Mouse (Mus musculus): ENCODE measurements around the gene Ccl25. TPM values are rescaled to one million over a fixed set of nuclear protein-coding genes. Genes with fewer than 3 reads are reported as not detected.
A peak's percentile ranks its signal among the peaks of the same experiment; 100 is the strongest.

Ccl25 gene
- 10 to 100 TPM; 14.9 to 18.0 TPM for total RNA-seq (2021)
- long read RNA-seq, experiment 1, partial matches to known transcripts = 0 of 1 reads
- long read RNA-seq, experiment 1, other reads (novel, unspliced or antisense) = 1 of 1 reads
- long read RNA-seq, experiment 2, partial matches to known transcripts = 2 of 11 reads
- long read RNA-seq, experiment 2, other reads (novel, unspliced or antisense) = 8 of 11 reads

DNA sequence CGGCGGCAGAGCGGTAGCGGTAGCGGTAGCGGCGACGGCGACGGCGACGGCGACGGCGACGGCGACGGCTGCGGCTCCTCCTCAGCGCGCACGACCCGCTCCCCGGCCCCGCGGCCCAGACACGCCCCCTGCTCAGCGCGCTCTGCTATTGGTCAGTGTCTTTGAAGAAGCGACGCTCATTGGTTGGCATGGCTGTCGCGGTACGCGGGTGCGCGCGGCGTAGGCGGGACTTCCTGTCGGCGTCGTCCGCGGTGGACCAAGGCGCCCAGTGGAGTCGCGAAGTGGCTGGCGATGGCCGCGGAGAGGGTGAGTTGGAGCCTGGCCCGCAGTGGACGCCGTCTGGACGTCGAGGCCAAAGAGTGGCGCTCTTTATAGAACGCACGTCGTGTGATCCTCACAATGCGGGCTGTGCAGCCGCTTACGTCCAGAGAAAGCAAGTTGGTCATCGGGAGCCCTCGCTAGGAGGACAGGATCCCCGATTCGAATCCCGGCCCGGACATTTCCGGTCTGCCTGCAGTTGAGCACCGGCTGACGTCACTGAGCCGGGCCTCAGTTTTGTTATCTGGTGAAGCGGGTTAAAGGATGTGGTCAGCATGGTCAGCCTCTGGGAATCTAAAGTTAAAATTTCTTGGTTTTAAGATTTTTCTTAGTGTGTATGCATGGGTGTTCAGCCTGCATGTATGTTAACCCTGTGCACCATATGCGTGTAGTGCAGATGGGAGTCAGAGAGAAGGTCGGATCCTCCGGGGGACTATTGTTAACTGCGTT is at the start of gene Ccl25, which contains the start of gene Elavl1:
Gene Ccl25 (plus strand): TSS at position 228 of the 768 bp plus-strand sequence.
Gene Elavl1 (minus strand): TSS at position 431 of the 768 bp plus-strand sequence.
- peak; percentile 97 for DNase-seq (ENCODE audit: low spot score in 2 of 2)

DNA sequence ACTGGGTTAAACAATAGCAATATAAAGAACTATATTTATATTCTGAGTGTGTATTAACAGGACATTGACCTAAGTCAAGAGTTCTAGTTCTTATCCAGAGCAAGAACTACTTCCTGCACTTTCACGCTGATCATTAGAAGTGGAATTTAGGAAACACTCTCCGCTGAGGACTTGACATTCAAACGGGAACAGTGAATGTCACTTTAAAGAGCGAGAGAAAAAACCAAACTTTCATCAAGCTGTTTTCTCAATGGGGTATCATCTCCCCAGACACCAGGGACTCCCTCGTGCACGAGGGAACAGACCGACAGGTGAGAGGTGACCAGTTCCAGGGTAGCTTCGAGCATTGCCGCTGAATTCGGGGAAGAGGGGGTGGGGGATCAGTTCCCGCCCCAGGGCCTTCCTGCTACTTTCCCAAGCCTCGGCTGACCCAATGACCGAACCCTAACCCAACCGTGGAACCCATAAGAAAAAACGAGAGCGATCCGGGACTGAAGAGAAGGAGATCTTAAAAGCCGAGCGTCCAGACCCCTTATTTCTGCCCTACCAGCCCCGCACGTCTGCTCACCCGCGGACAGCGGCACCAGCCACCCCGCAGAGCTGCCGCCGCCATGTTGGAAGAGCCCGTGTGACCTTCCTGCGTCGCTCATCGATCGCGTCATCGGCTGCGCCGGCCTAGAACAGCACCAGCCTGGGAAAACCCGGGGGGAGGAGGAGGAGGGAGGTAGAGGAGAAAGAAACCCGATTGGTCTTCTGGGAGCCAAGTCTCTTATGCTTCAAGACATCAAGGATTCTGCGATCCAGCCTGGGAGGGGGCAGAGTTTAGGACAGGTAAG is 49.5 kb upstream of the Ccl25 start, which contains the start of gene Timm44:
Gene Timm44 (minus strand): TSS at position 639 of the 836 bp plus-strand sequence.
- peak; percentile 95 for DNase-seq (ENCODE audit: low spot score in 2 of 2)

DNA sequence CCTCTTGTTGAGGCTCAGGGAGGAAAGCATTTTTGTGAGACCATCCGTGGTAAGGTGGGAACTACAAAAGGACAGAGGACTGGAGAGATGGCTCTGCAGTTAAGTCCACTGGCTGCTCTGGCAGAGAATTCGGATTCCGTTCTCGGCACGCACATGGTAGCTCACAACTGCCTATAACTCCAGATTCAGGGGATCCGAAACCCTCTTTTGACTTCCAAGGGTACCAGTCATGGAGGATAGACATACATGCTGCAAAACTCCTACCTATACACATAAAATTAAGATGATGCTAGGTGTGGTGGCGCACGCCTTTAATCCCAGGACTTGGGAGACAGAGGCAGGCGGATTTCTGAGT is 48.9 kb upstream of the Ccl25 start:
- no peak for DNase-seq (ENCODE audit: low spot score in 2 of 2)

DNA sequence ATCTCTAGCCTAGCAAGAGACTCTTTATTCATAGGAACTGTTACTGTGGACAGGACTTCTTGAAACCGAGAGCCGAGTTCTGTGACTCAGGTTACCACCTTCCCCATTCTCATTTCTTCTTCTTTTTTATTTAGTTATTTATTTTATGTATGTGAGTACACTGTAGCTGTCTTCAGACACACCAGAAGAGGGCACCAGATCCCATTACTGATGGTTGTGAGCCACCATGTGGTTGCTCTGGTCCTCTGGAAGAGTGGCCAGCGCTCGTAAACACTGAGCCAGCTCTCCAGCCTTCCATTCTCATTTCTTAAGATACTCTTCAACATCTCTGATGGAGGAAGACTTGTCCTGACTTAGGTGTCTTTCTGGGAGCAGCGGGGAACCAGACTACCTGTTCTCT is 32.3 kb upstream of the Ccl25 start:
- DNase-seq (ENCODE audit: low spot score in 2 of 2) = no peak

DNA sequence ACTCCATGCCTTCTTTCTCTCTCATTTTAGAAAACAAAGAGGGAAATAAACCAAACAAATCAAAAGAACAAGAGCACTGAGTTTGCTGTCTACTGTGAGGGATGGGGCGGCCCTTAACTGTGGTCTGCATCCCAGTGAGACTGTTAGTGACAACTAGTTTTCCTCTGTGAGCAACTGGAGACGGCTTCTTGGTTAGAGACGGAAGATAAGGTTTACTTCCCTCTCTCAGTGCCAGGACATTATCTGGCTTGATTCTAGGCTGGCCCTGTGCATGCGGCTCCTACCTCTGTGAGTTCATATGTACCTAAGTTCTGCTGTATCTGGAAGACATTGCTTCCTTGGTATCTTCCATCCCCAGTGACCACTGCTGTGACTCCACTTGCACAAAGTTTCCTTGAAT is 27.2 kb upstream of the Ccl25 start:
- DNase-seq (ENCODE audit: low spot score in 2 of 2) = no peak

DNA sequence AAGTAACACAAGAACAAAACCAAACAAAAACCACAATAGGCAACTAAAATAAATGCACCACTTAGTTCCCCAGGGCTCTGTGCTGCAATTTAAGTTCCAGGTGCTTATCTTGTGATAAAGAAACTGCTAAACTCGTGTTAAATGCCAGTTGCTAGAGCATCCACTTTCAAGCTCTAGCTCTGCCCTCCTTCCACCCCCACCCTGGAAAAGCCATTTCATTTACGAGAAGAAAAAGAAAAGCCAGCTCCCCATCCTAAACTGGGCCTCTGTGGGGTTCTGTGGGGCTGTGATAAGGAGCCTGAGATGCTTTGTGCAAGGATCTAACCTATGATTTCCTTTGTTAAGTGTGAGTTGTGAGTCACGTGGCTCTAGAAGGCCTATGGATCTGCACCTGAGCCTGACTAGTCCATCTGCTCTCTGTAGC is 20.9 kb upstream of the Ccl25 start:
- DNase-seq (ENCODE audit: low spot score in 2 of 2) = no peak

DNA sequence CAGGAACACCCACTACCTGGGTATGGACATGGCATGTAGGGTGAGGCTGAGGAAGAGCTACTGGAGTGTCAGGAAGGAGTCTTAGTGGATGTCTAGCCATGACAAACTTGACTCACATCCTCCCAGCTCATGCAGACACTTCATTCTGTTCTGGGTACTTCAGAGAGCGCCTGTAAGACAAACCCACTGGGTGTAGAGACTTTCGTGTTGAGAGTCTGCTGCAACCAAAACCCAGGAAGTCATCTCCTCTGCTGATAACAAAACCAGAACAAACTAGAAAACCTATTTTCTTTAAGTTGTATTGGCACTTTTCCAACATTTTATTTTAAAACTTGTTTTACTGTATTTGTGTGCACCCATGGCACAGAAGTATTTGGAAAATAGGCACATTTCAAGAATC is 19.2 kb upstream of the Ccl25 start:
- no peak for DNase-seq (ENCODE audit: low spot score in 2 of 2)

DNA sequence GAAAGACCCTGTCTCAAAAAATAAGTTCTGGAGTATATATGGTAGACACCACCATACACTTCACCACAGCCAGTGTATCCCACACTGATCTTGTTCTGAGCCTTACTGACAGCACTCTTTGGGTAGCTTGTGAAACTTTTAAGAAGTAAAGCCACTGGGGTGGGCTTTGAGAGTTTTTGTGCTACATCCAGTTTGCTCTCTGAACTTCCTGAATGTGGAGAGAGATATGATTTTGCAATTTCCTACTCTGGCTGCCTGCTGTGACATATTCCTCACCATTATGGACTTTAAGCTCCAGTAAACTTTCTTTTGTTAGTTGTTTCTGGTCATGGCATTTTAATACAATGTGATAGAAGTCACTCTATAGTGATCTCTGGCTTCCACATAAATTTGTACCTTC is 12.9 kb upstream of the Ccl25 start:
- DNase-seq (ENCODE audit: low spot score in 2 of 2) = no peak

DNA sequence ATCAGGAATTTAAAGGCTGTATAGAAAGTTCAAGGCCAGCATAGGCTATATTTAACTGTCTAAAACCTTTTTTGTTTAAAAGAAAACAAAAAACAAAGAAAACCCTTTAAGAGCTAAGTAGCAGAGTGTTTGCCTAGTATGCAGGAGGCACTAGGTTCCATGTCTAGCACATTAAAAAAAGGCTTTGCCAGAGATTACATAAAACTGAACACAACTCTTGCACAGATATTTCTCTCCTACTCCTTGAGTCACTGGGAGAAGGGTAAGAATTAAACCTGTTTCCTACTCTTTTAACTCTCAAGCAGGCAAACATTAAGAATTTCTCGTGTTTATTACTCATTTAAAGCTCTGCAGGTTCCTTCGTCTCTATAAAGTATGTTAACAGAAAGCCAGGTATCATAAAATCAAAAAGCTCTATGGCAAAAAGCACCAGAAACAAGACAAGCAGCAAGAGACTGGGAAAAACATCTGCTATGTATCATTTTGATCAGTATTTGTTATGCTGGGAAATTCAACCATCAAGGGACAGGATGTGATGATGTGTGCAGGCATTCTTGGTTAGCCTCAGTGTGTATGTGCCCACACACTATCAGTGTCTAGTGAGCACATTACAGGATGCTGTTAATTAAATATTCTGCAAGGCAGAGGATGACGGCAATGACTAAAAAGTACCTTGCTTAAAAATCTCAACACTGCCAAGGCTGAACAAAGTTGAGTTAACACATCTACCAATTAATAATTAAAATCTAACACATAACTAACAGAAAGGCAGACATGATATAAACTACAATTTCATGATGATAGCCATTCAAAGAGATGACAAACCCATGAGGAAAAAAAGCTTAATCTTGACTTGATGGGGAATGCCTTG is 11.5 kb upstream of the Ccl25 start:
- DNase-seq (ENCODE audit: low spot score in 2 of 2) = no peak

DNA sequence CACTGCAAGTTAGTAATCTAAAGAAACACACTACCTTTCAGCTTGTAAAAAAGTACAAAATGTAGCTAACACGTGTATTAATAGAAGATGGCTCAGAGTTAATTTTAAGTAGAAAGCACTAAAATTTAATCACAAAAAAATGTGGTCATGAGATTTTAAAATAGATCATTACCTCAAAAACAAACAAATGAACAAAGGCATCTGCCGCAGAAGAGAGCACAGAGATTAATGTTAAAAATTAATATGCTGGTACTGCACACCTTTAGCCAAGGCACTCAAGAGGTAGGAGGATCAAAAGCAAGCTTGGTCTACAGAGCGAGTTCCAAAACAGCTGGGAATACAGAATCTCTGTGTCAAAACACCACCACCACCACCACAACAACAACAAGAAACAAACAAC is 10.2 kb upstream of the Ccl25 start:
- DNase-seq (ENCODE audit: low spot score in 2 of 2) = no peak

DNA sequence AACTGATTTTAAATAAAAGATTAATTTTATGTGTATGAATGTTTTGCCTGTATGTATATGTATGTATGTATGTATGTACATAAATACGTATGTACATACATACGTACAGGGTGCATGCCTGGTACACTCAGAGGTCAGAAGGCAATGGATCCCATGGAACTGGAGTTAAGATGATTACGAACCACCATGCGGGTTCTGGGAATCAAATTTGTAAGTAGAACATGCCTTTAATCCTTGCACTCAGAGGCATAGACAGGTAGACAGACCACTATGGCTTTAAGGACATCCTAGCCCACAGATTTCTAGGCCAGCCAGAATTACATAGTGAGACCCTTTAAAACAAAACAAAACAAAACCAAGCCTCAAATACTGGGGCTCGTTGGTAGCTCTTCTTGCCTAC is 6.9 kb upstream of the Ccl25 start:
- no peak for DNase-seq (ENCODE audit: low spot score in 2 of 2)

GRCm38 (mm10) chr8:4318796-4319572 is 6.0 kb upstream of the Ccl25 start:
- DNase-seq (ENCODE audit: low spot score in 2 of 2) = no peak

GRCm38 (mm10) chr8:4319573-4319872 is 5.5 kb upstream of the Ccl25 start:
- DNase-seq (ENCODE audit: low spot score in 2 of 2) = no peak

DNA sequence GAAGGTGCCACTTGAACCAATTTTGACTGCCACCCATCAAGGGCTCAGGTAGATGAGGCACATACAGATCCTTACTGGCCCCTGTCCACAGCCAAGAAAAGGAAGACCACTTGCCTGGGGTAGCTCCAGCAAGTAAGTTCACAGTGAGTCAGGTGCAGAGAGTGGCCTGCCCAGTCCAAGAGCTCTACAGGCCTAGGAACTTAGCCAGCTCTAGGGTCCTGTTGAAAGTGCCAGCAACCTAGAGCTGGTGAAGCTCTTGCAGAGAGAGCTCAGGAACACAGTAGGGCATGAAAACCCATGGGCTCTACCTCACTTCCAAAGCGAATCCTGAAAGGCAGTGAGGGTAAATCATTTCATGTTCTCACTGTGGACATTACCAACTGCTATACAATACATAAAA is 4.6 kb upstream of the Ccl25 start:
- no peak for DNase-seq (ENCODE audit: low spot score in 2 of 2)

DNA sequence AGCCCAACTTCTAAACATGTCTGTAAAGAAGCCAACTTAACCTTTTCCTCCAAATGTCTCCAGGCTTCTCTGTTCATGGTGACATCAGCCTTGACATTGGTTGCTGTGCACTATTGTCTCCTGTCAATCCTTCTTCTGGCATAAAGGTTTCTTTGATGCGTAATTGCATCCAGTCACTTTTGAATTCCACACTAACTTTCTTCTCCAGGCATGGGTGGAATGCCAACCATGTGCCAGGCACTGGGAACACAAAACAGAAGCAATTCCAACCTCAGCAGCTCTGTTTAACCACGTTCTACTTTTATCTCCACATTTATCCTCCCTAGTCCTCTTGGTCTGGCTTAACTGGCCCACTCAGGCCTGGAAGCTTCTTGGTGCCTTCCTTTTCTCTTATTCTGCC is 4.0 kb upstream of the Ccl25 start:
- no peak for DNase-seq (ENCODE audit: low spot score in 2 of 2)

- DNase-seq (ENCODE audit: low spot score in 2 of 2) = peak; percentile 74 to 77
Measured at GRCm38 (mm10) chr8:4322470-4322869, 2.5 kb upstream of the Ccl25 start.

DNA sequence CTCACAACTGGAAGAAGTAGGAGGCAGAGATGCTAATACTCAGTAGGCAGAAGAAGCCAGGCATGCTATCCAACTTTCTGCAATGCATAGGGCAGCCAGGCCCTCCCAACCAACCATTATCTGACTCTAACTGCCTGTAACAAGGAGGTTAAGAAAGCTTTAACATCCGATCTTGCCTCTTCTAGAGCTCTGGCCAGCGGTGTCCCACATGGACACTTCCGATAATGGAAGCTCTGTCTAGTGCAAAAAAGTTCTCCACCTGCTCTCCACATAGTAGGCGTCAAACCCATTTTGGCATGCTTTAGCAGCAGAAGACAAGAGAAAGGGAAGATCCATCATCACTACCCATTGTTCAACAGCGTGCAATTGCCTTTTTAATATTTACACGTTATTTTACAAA is 1.1 kb upstream of the Ccl25 start:
- DNase-seq (ENCODE audit: low spot score in 2 of 2) = no peak

- DNase-seq (ENCODE audit: low spot score in 2 of 2) = no peak
Measured at GRCm38 (mm10) chr8:4324525-4324924, 485 bp upstream of the Ccl25 start.

DNA sequence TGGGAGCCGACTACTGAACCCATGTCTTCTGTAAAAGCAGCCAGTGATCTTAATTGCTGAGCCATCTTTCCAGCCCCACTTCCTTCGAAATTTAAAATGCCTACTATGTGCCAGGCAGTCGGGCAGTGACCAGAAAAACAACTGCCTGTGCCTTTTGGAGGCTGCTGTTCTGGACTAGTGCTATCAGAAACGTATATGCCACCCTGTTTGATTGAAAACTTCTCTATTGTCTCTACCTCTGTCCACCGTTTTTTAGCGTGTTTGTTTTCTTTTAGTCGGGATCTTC is 684 bp downstream of the Ccl25 start:
- no peak for DNase-seq (ENCODE audit: low spot score in 2 of 2)

DNA sequence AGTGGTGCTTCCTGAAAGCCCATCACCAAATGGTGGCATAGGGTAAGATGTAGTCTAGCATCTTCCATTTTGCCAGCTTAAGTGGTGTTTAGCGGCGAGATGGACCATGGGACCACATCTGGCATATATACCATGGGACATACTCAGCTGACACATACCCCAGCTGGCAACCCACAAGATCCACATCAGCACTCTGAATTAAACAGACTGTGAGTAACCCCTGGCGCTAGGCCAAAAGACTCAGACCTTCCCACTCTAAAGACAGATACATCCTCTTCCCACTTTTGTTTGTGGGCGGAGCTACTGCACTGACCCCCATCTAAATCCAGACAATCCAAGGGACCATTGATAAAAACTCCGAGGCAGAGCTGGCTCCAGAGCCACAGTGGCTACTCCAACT is 4.0 kb downstream of the Ccl25 start:
- DNase-seq (ENCODE audit: low spot score in 2 of 2) = no peak

GRCm38 (mm10) chr8:4333966-4334365 is 9.0 kb downstream of the Ccl25 start:
- DNase-seq (ENCODE audit: low spot score in 2 of 2) = no peak
